Mouse (Mus musculus) bone marrow macrophage, adult 2 months (primary cell): ENCODE measurements at regions not wholly inside any gene's neighbourhood (a gene's known extent, or its start where the extent isn't known, plus 50 kb on each side); places are given as distances from the start of the nearest gene placed in this dataset.

Source experiments
- H3K27ac ChIP-seq: 2 replicates; pipeline ENCODE4 v1.5.1; 2012; ENCODE audit warnings: low read depth, low read length; ENCODE audit not compliant: insufficient read depth
- H3K4me1 ChIP-seq: 2 replicates; pipeline ENCODE4 v1.6.1; 2012; ENCODE audit warnings: low read length; ENCODE audit not compliant: control insufficient read depth, insufficient read depth
- H3K4me3 ChIP-seq: 2 replicates; pipeline ENCODE4 v1.5.1; 2012; ENCODE audit warnings: mild to moderate bottlenecking, low read length, moderate library complexity; ENCODE audit not compliant: insufficient read depth
- CTCF ChIP-seq: IDR thresholded peaks from 2 replicates; pipeline ENCODE4 v1.5.1; 2012; ENCODE audit warnings: low read depth, mild to moderate bottlenecking, low read length, moderate library complexity
- POLR2A ChIP-seq: IDR thresholded peaks from 2 replicates; pipeline ENCODE4 v1.6.1; 2012; ENCODE audit warnings: mild to moderate bottlenecking, low read depth, low read length, borderline replicate concordance

DNA sequence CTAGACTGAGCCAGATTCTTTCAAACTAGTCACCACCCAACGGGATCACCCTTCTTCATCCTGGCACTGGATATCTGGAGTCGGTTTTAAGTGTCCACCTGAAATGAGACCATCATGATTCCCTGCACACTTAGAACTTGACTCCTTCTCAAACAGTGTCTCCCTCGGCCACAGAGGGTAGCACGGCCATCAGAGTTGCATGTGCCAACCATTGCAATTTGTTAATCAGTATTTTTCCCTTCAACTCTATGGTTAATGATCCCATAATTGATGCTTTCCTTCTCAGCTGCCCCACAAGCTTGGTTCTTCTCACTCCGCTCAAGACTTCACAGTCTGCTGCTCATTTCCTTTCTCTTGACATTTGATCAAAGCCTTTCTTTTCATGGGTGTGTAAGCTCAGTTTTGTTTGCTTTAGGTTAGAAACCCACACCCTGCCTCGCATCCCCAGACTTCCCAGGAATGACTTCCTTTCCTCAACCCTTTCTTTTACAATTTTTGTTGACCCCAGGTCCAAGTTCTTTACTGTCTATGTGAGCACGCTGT is 253.0 kb upstream of the Fam19a5 start:
- Histone ChIP-seq H3K27ac (no peak overlapping the region), H3K4me1 (no peaks in the 10 kb centered on the region), H3K4me3 (no peak overlapping the region)
- no peak for TF ChIP-seq POLR2A
- no peak for TF ChIP-seq CTCF

DNA sequence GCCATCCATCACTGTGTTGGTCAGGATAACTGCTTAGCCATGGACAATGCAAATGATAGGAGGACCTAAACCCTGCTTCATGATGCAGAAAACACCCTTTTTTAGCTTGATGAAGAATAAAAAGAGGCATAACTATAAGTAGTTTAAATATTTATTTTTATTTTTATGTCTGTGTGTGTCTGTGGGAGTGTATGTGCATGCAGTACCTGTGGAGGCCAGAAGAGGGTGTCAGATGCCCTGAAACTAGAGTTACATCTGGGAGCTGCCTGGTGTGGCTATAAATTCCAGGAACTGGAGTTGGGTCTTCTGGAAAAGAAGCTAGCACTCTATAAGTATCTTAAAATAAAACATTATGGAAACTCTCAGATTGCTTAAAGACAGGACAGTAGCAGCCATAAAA is 224.2 kb upstream of the Fam19a5 start:
- Histone ChIP-seq H3K4me1 (no peaks in the 10 kb centered on the region), H3K4me3 (no peak overlapping the region), H3K27ac (no peak overlapping the region)
- TF ChIP-seq CTCF (no peak), POLR2A (no peak)

DNA sequence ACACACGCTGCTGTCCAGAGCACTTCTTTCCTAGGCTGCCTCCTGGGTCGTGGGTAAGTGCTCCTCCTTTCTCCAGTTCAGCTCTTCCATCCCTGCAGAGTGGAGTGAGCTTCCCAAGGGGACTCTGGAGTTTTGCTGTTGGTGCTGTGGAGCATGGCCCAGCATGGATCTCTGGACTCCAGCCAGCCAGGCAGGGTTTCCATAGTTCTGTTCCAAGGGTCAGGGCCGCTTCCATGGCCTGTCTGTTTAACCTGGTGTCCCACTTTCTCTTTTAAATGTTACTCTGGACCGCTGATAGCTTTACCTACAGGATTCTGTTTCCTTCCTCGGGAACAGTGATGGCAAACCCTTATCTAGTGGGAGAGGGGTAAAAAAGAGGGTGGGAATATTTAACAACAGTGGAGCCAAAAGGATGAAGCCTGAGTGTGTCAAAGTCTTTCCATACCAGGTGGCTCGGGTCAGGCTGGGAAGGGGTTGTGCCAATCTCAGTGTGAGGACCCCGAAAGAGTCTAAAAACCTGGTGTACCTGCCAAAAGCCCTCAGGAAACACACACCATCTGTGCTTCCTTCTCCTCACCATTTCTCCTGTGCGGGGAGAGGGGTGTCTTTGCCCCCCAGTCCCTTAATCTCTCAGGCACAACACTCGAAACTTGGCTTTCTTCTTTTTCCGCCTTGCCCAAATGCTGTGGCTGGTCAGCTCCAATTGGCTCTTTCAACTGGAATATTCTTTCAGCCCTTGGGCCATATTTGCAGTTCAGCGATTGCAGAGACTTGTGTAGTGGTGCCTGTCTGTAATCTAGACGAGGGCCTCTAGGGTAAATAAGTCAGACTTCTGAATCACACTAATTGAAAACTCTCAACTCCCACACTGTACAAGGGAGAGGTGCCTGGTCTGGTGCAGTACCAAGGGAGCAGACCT is 222.8 kb upstream of the Fam19a5 start:
- Histone ChIP-seq H3K4me3 (no peak overlapping the region), H3K4me1 (no peaks in the 10 kb centered on the region), H3K27ac (no peak overlapping the region)
- TF ChIP-seq CTCF = no peak
- no peak for TF ChIP-seq POLR2A

DNA sequence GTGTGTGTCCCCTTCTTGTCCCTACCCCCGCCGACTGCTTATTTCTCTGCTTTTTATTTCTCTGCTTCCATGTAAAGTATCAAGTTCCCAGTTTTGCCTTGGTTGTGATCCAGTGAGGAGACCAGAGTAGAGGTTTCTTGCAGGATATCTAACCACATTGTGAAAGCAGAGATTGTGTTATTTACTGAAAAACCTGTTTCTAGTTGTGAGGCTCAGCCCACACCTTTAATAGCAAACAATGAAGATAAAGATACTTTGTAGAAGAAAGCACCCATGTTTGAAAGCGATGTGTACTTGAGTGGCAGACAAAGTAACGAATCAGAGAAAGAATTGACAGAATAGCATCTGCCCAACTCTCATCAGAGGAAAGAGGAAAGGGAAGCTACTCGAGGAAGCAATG is 218.7 kb upstream of the Fam19a5 start:
- Histone ChIP-seq H3K4me3 (no peak overlapping the region), H3K27ac (no peak overlapping the region), H3K4me1 (no peaks in the 10 kb centered on the region)
- no peak for TF ChIP-seq POLR2A
- TF ChIP-seq CTCF = no peak

DNA sequence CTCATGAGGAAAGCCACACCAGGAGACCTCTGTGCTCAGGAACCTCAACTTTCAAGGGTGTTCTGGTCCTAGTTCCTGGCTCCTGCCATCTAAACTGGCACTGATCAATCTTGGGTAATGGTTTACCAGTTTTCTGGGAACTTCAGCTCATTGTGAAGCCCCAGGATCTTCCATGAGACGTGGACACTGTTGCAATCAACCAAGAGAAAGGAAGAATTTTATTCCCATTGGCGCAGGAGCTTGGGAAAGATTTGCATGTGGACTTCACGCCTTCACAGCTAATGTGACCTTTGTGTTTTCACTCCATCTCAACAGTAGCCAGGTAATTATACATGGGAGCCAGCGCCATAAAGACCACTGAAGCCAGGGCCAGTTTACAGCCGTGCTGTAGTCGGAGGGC is 217.8 kb upstream of the Fam19a5 start:
- Histone ChIP-seq H3K27ac (no peak overlapping the region), H3K4me1 (no peaks in the 10 kb centered on the region), H3K4me3 (no peak overlapping the region)
- no peak for TF ChIP-seq POLR2A
- no peak for TF ChIP-seq CTCF

DNA sequence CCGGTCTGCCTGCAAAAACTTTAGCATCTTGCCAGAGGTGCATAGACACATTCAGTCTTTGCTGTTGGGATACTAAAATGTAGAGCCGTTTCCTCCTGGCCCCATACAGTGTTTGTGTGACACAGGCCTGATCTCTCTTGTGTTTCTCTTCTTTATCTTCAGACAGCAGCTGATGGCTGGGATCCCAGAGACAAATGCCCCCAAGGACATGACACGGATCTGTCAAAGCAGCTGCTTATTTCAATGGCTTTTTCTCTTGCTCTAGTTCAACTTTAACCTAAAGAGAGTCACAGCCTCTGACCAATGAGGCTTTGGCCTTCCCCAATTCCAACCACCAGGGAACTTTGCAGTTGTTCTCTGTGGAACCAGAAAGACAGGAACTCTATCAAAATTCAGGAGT is 211.7 kb upstream of the Fam19a5 start:
- TF ChIP-seq POLR2A (no peak), CTCF (no peak)
- no peak overlapping the region for H3K27ac ChIP-seq
- no peaks in the 10 kb centered on the region for H3K4me1 ChIP-seq
- no peak overlapping the region for H3K4me3 ChIP-seq

DNA sequence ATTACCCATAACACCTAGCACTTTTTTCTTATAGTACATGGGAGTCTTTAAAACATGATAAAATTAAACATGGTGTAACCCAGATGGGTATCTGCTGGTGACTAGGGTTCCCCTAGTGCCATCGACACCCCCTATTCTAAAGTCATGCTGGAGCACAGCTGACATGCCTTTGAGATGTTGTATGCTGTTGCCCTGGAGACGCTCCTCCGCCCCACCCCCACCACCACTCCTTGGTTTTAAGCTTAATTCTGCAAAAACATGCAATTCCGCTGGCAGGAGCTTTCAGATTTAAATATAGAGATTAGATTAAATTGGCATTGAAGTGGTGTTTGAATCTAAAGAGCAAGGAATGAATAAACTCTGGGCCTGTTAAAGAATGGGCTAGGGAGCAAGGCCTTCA is 210.6 kb upstream of the Fam19a5 start:
- Histone ChIP-seq H3K4me3 (no peak overlapping the region), H3K27ac (no peak overlapping the region), H3K4me1 (no peaks in the 10 kb centered on the region)
- TF ChIP-seq CTCF (no peak), POLR2A (no peak)

DNA sequence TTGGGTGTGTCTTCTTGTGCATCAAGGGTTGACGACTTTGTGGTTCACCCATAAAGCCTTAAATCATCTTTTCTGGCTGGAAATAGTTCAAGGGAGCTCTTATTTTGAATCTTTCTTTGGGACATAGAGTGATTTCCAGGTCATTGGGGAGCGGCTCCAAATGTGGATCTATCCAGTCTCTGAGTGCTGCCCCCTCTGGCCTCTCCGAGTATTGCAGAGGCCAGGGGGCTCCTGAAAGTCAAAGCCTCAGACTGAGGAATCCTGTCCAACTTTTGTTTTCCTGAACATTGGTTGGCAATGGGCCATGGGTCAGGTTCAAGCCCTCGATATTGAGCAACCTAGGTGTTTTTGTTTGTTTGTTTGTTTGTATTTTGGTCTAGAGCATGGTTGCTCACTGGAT is 209.7 kb upstream of the Fam19a5 start:
- Histone ChIP-seq H3K4me3 (no peak overlapping the region), H3K27ac (no peak overlapping the region), H3K4me1 (no peaks in the 10 kb centered on the region)
- TF ChIP-seq CTCF (no peak), POLR2A (no peak)

DNA sequence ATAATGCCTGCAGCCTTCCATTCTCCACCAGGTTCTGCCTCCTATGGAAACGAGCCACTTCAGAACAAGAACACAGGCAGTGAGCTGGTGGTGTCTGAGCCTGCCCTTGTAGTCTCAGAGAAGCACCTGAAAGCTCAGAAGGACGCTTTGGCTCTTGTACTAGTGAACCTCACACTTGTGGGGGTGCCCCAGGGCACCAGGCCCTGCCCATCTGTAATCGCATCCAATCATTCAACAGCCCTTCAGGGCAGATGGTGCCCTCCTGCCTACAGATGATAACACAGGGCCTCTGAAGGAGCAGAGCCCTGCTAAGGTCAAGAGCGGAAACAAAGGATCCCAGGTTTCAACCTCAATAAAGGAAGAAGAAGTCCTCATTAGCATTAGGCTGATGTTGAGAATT is 208.8 kb upstream of the Fam19a5 start:
- Histone ChIP-seq H3K4me3 (no peak overlapping the region), H3K4me1 (no peaks in the 10 kb centered on the region), H3K27ac (no peak overlapping the region)
- TF ChIP-seq CTCF (no peak), POLR2A (no peak)

DNA sequence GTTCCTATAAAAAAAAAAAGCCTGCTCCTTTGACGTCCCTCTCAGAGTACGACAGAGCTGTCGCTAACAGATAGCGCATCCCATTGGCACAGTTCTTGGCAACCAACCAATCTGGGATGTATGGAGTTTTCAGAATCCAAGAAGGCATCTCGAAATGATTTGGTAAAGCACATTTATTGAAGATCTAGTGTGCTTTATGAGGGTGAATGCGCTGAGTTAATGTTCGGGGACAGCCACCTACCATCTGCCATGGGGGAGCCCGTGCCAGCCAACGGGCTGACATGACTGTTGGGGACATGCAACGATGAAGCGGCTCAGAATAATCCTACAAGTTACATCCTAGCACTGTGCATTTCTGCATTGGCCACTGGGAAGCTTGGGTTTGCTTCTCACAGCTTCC is 208.4 kb upstream of the Fam19a5 start:
- TF ChIP-seq POLR2A = no peak
- TF ChIP-seq CTCF = no peak
- no peak overlapping the region for H3K27ac ChIP-seq
- H3K4me3 ChIP-seq = no peak overlapping the region
- no peaks in the 10 kb centered on the region for H3K4me1 ChIP-seq
